Mouse (Mus musculus) liver, embryonic 16.5 days (tissue): ENCODE results near the gene BC004004. TPM values are rescaled to one million over a fixed set of nuclear protein-coding genes. Genes with fewer than 3 reads are reported as not detected.

Experiments used
- ATAC-seq: fragments of 200-750 bp; cut with Nextera tagmentation; 2 replicates; pipeline ENCODE4 v1.8.0; 2017; ENCODE audit warnings: low read depth, mild to moderate bottlenecking, moderate number of reproducible peaks, moderate library complexity
- H3K27ac ChIP-seq: fragments of 300-500 bp; sonication (generic); 2 replicates; pipeline ENCODE4 v1.5.1; 2014; ENCODE audit warnings: mild to moderate bottlenecking, low read length
- H3K27me3 ChIP-seq: fragments of 300-500 bp; sonication (generic); 2 replicates; pipeline ENCODE4 v1.6.1; 2014; ENCODE audit warnings: low read depth, low read length, mixed read lengths; ENCODE audit not compliant: control insufficient read depth, insufficient read depth
- H3K36me3 ChIP-seq: fragments of 300-500 bp; sonication (generic); 2 replicates; pipeline ENCODE4 v1.6.1; 2014; ENCODE audit warnings: mild to moderate bottlenecking; ENCODE audit not compliant: control insufficient read depth, insufficient read depth
- H3K4me1 ChIP-seq: fragments of 300-500 bp; sonication (generic); 2 replicates; pipeline ENCODE4 v1.6.1; 2014; ENCODE audit warnings: low read depth, low read length, mixed read lengths; ENCODE audit not compliant: control insufficient read depth
- H3K4me2 ChIP-seq: fragments of 300-500 bp; sonication (generic); 2 replicates; pipeline ENCODE4 v1.6.1; 2014; ENCODE audit warnings: low read depth, low read length, mixed read lengths
- H3K4me3 ChIP-seq: fragments of 300-500 bp; sonication (generic); 2 replicates; pipeline ENCODE4 v1.5.1; 2014; ENCODE audit warnings: low read depth, mild to moderate bottlenecking, low read length
- H3K9ac ChIP-seq: fragments of 300-500 bp; sonication (generic); 2 replicates; pipeline ENCODE4 v1.6.1; 2014; ENCODE audit warnings: low read depth, low read length
- H3K9me3 ChIP-seq: fragments of 300-500 bp; sonication (generic); replicated peaks from 2 replicates; pipeline ENCODE4 v1.6.1; 2016; ENCODE audit warnings: low read length; ENCODE audit not compliant: control insufficient read depth
- WGBS: fragments of 180-500 bp; shearing (Covaris S2); extraction: QIAGEN DNeasy Blood & Tissue Kit; methylation state at CpG from one replicate; pipeline ENCODE4 v1.1.7; 2014; ENCODE audit not compliant: insufficient replicate concordance; 5-methylcytosine and 5-hydroxymethylcytosine counted together
- polyA plus RNA-seq: library from polyadenylated mRNA; unstranded; fragments of >200 nt; fragmentation: Nextera tagmentation; extraction: Ambion mirVana; gene quantifications from 2 replicates; pipeline ENCODE4 v1.2.1, GENCODE M21; 2015

The BC004004 gene
- polyA plus RNA-seq, 1 experiment from 2014 or later, result 90.5 TPM

- 70% methylated on average over 5 of the region's 5 CpGs for whole genome bisulfite sequencing
- no peak overlapping the region for H3K4me3 ChIP-seq
- H3K9ac ChIP-seq, result no peak overlapping the region
- no peak overlapping the region for H3K27ac ChIP-seq
- H3K27me3 ChIP-seq, result no peaks in the 10 kb centered on the region
- ATAC-seq, result no peak
- H3K4me2 ChIP-seq, result no peak overlapping the region
- H3K4me1 ChIP-seq, result no peaks in the 10 kb centered on the region
- H3K9me3 ChIP-seq, result no peaks in the 10 kb centered on the region
- peaks cover 11% of the 10 kb centered on the region for H3K36me3 ChIP-seq
Measured at GRCm38 (mm10) chr17:29280422-29280821, 11.8 kb downstream of the BC004004 start.

GRCm38 (mm10) chr17:29281541-29281940 lies 13.0 kb downstream of the BC004004 start:
- no peak for ATAC-seq
- no peak overlapping the region for H3K27ac ChIP-seq
- H3K36me3 ChIP-seq, result peaks cover 14% of the 10 kb centered on the region

DNA sequence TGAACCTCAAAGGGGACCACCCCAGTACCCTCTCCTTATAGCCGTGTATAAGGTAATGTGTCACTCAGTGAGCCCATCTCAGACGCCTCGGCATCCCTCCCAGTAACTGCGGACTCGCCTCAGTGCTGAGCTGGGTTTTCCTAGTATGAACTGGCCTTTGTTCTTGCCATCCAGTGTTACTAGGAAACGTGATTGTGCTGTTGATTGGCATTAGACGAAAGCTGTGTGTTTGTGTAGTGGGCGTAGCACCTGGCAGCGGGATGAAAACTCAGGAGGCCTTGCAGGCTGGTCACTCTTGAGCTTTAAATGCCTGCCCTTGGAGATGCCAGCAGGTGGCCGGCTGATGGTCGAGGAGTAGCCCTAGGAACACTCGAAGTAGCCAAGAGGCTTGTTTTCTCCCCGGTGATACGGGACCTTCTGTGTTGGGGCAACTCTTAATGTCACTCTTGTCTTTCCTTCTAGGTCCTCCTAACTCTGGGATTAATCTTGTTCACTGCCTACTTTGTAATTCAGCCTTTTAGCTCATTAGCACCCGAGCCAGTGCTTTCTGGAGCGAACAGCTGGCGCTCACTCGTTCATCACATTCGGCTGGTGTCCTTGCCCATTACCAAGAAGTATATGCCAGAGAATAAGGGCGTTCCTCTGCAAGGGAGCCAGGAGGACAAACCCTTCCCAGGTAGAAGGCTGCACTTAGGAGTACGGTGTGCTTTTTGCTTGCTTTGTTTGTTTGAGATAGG lies 13.8 kb downstream of the BC004004 start:
- H3K9me3 ChIP-seq, result no peaks in the 10 kb centered on the region
- no peak overlapping the region for H3K4me2 ChIP-seq
- H3K27ac ChIP-seq, result no peak overlapping the region
- no peak overlapping the region for H3K9ac ChIP-seq
- no peak overlapping the region for H3K4me3 ChIP-seq
- H3K27me3 ChIP-seq, result no peaks in the 10 kb centered on the region
- 80% methylated on average over 21 of the region's 21 CpGs for WGBS
- no peak for ATAC-seq
- no peaks in the 10 kb centered on the region for H3K4me1 ChIP-seq
- H3K36me3 ChIP-seq, result peaks cover 14% of the 10 kb centered on the region

More at GRCm38 (mm10) chr17:29281541-29281940, 13.0 kb downstream of the BC004004 start:
- Histone ChIP-seq H3K4me3 (no peak overlapping the region), H3K9ac (no peak overlapping the region), H3K4me2 (no peak overlapping the region), H3K9me3 (no peaks in the 10 kb centered on the region), H3K4me1 (no peaks in the 10 kb centered on the region), H3K27me3 (no peaks in the 10 kb centered on the region)
- WGBS, result 69% methylated on average over 5 of the region's 5 CpGs

- WGBS, result 75% methylated on average over 7 of the region's 7 CpGs
- H3K27me3 ChIP-seq, result no peaks in the 10 kb centered on the region
- no peak for ATAC-seq
- H3K36me3 ChIP-seq, result no peaks in the 10 kb centered on the region; the same call in 1 of the 2 replicates
- no peak overlapping the region for H3K4me3 ChIP-seq
- H3K9ac ChIP-seq, result no peak overlapping the region
- no peak overlapping the region for H3K27ac ChIP-seq
- no peaks in the 10 kb centered on the region for H3K4me1 ChIP-seq
- H3K4me2 ChIP-seq, result no peak overlapping the region
- H3K9me3 ChIP-seq, result no peaks in the 10 kb centered on the region
Measured at GRCm38 (mm10) chr17:29291793-29292192, 23.2 kb downstream of the BC004004 start.

DNA sequence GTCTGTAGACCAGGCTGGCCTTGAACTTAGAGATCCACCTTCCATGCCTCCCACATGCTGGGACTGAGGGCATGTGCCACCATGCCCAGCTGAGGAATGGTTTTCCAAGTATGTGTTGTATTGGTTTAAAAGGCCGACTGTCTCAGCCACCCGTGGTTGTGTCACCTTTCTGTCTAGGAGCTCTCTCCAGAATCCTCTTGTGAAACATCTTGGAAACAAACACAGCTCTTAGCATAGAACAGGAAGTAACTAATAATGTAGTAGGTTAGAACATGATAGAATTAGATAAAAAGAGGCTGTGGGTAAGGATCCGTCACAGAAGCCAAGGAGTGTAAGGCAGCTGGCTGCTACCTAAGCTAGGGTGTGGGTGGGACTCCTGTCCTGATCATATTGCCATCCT lies 24.4 kb downstream of the BC004004 start:
- no peak overlapping the region for H3K4me2 ChIP-seq
- no peaks in the 10 kb centered on the region; the same call in 1 of the 2 replicates for H3K36me3 ChIP-seq
- no peak overlapping the region for H3K9ac ChIP-seq
- no peaks in the 10 kb centered on the region; the same call in 1 of the 2 replicates for H3K4me1 ChIP-seq
- no peaks in the 10 kb centered on the region for H3K9me3 ChIP-seq
- no peak for ATAC-seq
- H3K27me3 ChIP-seq, result no peaks in the 10 kb centered on the region
- H3K27ac ChIP-seq, result no peak overlapping the region
- WGBS, result 53% methylated on average over 3 of the region's 3 CpGs
- no peak overlapping the region for H3K4me3 ChIP-seq

GRCm38 (mm10) chr17:29293807-29294605 lies 25.4 kb downstream of the BC004004 start:
- WGBS, result 71% methylated on average over 9 of the region's 9 CpGs
- no peaks in the 10 kb centered on the region; the same call in 1 of the 2 replicates for H3K4me1 ChIP-seq
- H3K9me3 ChIP-seq, result no peaks in the 10 kb centered on the region
- H3K27me3 ChIP-seq, result no peaks in the 10 kb centered on the region
- no peak overlapping the region for H3K4me3 ChIP-seq
- no peak for ATAC-seq
- no peak overlapping the region for H3K27ac ChIP-seq
- H3K36me3 ChIP-seq, result peaks cover 4% of the 10 kb centered on the region; the same call in 1 of the 2 replicates
- no peak overlapping the region for H3K9ac ChIP-seq
- no peak overlapping the region for H3K4me2 ChIP-seq

DNA sequence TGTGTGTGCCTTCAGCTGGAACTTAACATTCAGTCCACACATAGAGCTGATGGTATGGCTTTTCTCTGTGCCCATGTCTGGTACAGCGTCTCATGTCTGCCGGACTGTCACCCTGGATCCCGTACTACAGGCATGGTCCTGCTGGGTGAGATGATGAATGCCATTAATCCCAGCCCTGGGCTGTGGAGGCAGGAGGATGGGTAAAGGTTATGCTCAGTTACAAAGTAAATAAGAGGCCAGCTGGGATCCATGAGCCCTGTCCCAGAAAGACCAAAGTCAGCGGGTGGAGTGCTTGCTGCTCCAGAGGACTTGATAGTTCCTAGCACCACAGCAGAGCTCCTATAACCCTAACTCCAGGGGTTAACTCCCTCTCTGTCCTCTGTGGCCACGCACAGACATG lies 27.2 kb downstream of the BC004004 start:
- WGBS, result 67% methylated on average over 5 of the region's 5 CpGs
- Histone ChIP-seq H3K4me1 (no peaks in the 10 kb centered on the region; the same call in 1 of the 2 replicates), H3K27ac (0 out of 2 replicates have a peak overlapping the region, but pooled peaks have one; percentile 37), H3K36me3 (peaks cover 15% of the 10 kb centered on the region), H3K9ac (no peak overlapping the region), H3K9me3 (no peaks in the 10 kb centered on the region), H3K27me3 (no peaks in the 10 kb centered on the region), H3K4me2 (no peak overlapping the region), H3K4me3 (no peak overlapping the region)
- ATAC-seq, result peak; percentile 79

DNA sequence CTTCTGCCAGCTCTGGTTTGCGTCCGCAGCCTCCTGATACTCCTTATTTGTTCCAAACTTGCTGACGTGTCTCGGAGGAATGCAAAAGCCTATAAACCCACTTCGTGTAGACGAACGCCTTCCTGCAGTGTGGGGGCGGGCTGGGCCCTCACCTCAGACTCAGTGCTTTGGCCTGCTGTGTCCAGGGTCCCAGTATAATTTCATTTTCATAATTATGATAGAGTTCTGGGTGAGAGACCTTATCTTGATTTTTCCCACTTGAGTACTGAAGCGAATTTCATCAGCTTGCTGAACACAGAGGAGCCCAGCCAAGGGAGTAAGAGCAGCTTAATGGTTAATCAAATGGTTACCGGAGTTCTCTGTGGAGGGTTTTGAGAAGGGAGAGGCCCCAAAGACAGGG lies 28.7 kb downstream of the BC004004 start:
- Histone ChIP-seq H3K36me3 (peaks cover 16% of the 10 kb centered on the region), H3K27me3 (no peaks in the 10 kb centered on the region), H3K9me3 (no peaks in the 10 kb centered on the region), H3K4me2 (no peak overlapping the region), H3K9ac (no peak overlapping the region), H3K4me3 (no peak overlapping the region), H3K27ac (no peak overlapping the region), H3K4me1 (no peaks in the 10 kb centered on the region; the same call in 1 of the 2 replicates)
- no peak for ATAC-seq
- WGBS, result 72% methylated on average over 10 of the region's 10 CpGs

GRCm38 (mm10) chr17:29297813-29298212 lies 29.2 kb downstream of the BC004004 start:
- 70% methylated on average over 6 of the region's 6 CpGs for WGBS
- no peak overlapping the region for H3K4me2 ChIP-seq
- no peak for ATAC-seq
- H3K4me3 ChIP-seq, result no peak overlapping the region
- H3K9me3 ChIP-seq, result no peaks in the 10 kb centered on the region
- no peak overlapping the region for H3K9ac ChIP-seq
- no peak overlapping the region for H3K27ac ChIP-seq
- H3K27me3 ChIP-seq, result no peaks in the 10 kb centered on the region
- no peaks in the 10 kb centered on the region; the same call in 1 of the 2 replicates for H3K4me1 ChIP-seq
- peaks cover 16% of the 10 kb centered on the region for H3K36me3 ChIP-seq
